Mouse (Mus musculus) liver, postnatal 0 days (tissue): ENCODE measurements around the gene Magee1.

ENCODE experiments used
- CTCF ChIP-seq: sonication (generic); IDR thresholded peaks from 2 replicates; pipeline ENCODE4 v1.5.1; 2016; ENCODE audit warnings: antibody characterized with exemption, low read depth
- EP300 ChIP-seq: IDR thresholded peaks from 2 replicates; pipeline ENCODE4 v1.6.1; 2016; ENCODE audit warnings: antibody characterized with exemption, low read depth, mild to moderate bottlenecking

GRCm38 (mm10) chrX:105121227-105121865, 1.2 kb downstream of the Magee1 start:
- TF ChIP-seq CTCF (peak; percentile 56), EP300 (no peak)
